Mouse (Mus musculus): Measurements from ENCODE around the gene Gm20388. TPM values are rescaled to one million over a fixed set of nuclear protein-coding genes. Genes with fewer than 3 reads are reported as not detected.

Gm20388 gene
- polyA plus RNA-seq, 1 experiment, result 49.7 TPM

DNA sequence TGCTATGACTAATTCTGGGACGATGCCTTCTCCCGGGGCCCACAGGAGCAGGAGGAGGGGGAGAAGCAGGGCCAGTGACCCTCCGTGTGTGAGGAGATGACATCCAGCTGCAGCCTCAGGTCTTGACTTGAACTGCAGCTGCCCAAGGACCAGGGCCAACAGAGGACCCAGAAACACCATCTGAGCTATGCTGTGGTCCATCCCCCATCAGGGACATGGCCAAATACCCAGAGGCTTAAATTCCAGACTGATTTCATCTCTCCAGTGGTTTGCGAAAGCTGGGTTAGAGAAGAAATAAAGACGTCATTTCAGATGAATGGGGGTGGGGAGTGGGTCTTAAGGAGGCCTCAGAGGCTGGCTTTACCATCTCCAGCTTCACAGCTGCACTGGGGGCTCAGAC lies 4285.6 kb downstream of the Gm20388 start:
- H3K36me3 ChIP-seq (ENCODE audit: control insufficient read depth, insufficient read depth, low read length), result no peaks in the 10 kb centered on the region
- peak; percentile 21 for DNase-seq
- no peak overlapping the region for H3K27ac ChIP-seq (ENCODE audit: insufficient read depth, low read depth, low read length)
- H3K4me3 ChIP-seq (ENCODE audit: insufficient read depth, low read depth, low read length), result no peak overlapping the region
- TF ChIP-seq POLR2A (IDR thresholded peaks at IDR 0.05; ENCODE audit: low read depth, low read length) (no peak), CTCF (conservative IDR thresholded peaks at IDR 0.05; ENCODE audit: insufficient read depth, insufficient read length, low read depth, low read length) (no peak)
- no peaks in the 10 kb centered on the region for H3K4me1 ChIP-seq (ENCODE audit: control insufficient read depth, insufficient read depth, low read length)
- WGBS, result 32% methylated on average over 5 of the region's 5 CpGs
- no peaks in the 10 kb centered on the region for H3K27me3 ChIP-seq (replicated peaks; ENCODE audit: control insufficient read depth, insufficient read depth, low read length)

DNA sequence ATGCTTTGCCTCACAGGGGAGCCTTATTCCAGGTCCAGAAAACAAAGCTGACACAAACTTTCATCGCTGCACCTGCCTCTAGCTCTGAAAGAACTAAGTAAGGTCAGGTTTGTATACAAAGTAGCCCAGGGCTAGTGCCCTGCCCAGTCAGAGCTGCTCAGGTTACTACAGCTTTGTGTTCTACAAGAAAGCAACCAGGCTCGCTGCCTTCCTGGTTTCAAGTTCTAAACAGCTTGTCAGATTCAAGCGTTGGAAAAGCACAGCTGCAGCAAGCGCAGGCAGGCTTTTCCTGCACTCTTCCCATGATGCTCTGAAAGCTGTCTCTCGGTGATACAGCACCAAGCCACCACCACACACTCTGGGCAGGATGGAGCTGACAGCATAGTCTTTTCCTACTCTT lies 4286.2 kb downstream of the Gm20388 start:
- no peaks in the 10 kb centered on the region for H3K4me1 ChIP-seq (ENCODE audit: control insufficient read depth, insufficient read depth, low read length)
- H3K4me3 ChIP-seq (ENCODE audit: insufficient read depth, low read depth, low read length), result no peak overlapping the region
- H3K27me3 ChIP-seq (replicated peaks; ENCODE audit: control insufficient read depth, insufficient read depth, low read length), result no peaks in the 10 kb centered on the region
- no peak for DNase-seq
- TF ChIP-seq CTCF (conservative IDR thresholded peaks at IDR 0.05; ENCODE audit: insufficient read depth, insufficient read length, low read depth, low read length), result no peak
- TF ChIP-seq POLR2A (IDR thresholded peaks at IDR 0.05; ENCODE audit: low read depth, low read length), result no peak
- no peaks in the 10 kb centered on the region for H3K36me3 ChIP-seq (ENCODE audit: control insufficient read depth, insufficient read depth, low read length)
- WGBS, result 36% methylated on average over 5 of the region's 5 CpGs
- H3K27ac ChIP-seq (ENCODE audit: insufficient read depth, low read depth, low read length), result no peak overlapping the region

DNA sequence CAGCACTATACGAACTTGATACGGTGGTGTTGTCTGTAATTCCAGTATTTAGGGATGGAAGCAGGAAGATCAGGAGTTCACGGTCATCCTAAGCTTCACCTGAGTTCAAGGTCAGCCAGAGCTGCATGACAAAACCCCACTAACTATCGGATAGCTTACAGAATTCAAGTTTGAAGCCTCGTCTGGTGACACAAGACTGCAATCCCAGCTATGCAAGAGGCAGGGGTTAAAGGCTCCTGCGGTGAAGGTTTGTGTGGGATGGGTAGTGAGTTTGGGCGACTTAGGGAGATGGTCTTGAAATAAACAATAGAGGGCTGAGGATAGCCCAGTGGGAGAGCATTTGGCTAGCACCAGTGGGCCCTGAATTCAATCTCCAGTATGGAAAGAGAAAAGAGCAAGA lies 4287.6 kb downstream of the Gm20388 start:
- no peak overlapping the region for H3K4me3 ChIP-seq (ENCODE audit: insufficient read depth, low read depth, low read length)
- 87% methylated on average over 7 of the region's 7 CpGs for WGBS
- DNase-seq, result no peak
- no peaks in the 10 kb centered on the region for H3K27me3 ChIP-seq (replicated peaks; ENCODE audit: control insufficient read depth, insufficient read depth, low read length)
- no peak overlapping the region for H3K27ac ChIP-seq (ENCODE audit: insufficient read depth, low read depth, low read length)
- no peaks in the 10 kb centered on the region for H3K4me1 ChIP-seq (ENCODE audit: control insufficient read depth, insufficient read depth, low read length)
- TF ChIP-seq POLR2A (IDR thresholded peaks at IDR 0.05; ENCODE audit: low read depth, low read length), result no peak
- TF ChIP-seq CTCF (conservative IDR thresholded peaks at IDR 0.05; ENCODE audit: insufficient read depth, insufficient read length, low read depth, low read length), result no peak
- no peaks in the 10 kb centered on the region for H3K36me3 ChIP-seq (ENCODE audit: control insufficient read depth, insufficient read depth, low read length)

DNA sequence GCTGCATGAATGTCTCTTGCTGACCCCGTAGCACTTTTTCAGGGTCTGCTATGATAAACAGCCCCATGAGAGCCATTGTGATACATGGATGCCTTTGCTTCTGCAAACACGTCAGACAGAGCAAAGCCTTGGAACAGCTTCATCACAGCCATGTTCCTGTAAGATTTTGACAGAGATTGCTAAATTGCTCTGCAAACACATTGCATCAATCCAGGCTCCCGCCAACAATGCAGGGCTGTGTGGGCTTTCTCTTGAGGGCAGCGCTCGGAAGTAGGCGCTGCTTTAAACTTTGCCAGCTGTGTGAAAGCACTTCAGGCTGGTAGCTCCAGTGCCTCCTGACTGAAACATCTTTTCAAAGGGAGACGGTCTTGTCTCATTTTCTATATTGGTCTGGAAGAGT lies 4289.8 kb downstream of the Gm20388 start:
- Histone ChIP-seq H3K27me3 (replicated peaks; ENCODE audit: control insufficient read depth, insufficient read depth, low read length) (no peaks in the 10 kb centered on the region), H3K4me3 (ENCODE audit: insufficient read depth, low read depth, low read length) (no peak overlapping the region), H3K36me3 (ENCODE audit: control insufficient read depth, insufficient read depth, low read length) (no peaks in the 10 kb centered on the region), H3K4me1 (ENCODE audit: control insufficient read depth, insufficient read depth, low read length) (no peaks in the 10 kb centered on the region), H3K27ac (ENCODE audit: insufficient read depth, low read depth, low read length) (no peak overlapping the region)
- TF ChIP-seq CTCF (conservative IDR thresholded peaks at IDR 0.05; ENCODE audit: insufficient read depth, insufficient read length, low read depth, low read length), result no peak
- WGBS, result 72% methylated on average over 7 of the region's 7 CpGs
- no peak for DNase-seq

DNA sequence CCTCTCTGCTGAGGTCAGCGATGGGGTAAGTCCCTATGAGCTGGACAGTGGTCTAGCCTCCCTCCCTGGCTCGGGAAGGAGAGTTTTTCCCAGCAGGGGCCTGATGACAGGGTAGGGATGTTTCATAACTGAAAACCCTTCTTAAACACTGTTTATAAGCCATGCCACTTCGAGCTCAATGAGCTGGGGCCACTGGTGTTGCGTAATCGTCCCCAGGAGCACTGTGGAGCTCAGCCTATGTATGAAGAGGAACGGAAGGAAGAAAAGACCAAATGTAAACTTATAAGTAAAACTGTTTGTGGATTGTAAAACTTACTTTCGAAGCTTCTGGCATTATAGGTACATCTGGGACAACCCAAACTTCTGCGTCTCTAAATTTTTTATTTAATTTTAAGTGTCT lies 4291.1 kb downstream of the Gm20388 start:
- Histone ChIP-seq H3K27me3 (replicated peaks; ENCODE audit: control insufficient read depth, insufficient read depth, low read length) (no peaks in the 10 kb centered on the region), H3K36me3 (ENCODE audit: control insufficient read depth, insufficient read depth, low read length) (no peaks in the 10 kb centered on the region), H3K4me1 (ENCODE audit: control insufficient read depth, insufficient read depth, low read length) (no peaks in the 10 kb centered on the region), H3K4me3 (ENCODE audit: insufficient read depth, low read depth, low read length) (no peak overlapping the region), H3K27ac (ENCODE audit: insufficient read depth, low read depth, low read length) (no peak overlapping the region)
- WGBS, result 85% methylated on average over 8 of the region's 8 CpGs
- TF ChIP-seq POLR2A (IDR thresholded peaks at IDR 0.05; ENCODE audit: low read depth, low read length) (no peak), CTCF (conservative IDR thresholded peaks at IDR 0.05; ENCODE audit: insufficient read depth, insufficient read length, low read depth, low read length) (no peak)
- no peak for DNase-seq

DNA sequence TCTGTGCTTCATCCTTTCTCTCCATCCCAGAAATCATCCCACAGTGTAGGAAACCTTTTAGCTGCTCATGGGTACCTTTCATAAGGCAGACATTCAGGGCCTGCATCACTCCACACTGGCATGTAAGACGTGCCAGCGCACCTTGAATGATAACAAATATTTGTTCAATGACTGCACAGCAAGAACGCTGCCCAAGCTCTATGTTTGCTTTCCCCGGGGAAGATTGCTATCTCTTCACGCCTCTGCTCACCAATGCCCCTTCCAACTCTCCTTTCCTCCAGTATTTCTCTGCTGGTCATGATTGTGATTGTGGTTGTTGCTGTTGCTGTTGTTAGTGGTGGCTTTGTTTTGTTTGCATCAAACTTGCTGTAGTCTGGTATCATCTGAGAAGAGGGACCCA lies 4292.3 kb downstream of the Gm20388 start:
- TF ChIP-seq POLR2A (IDR thresholded peaks at IDR 0.05; ENCODE audit: low read depth, low read length) (no peak), CTCF (conservative IDR thresholded peaks at IDR 0.05; ENCODE audit: insufficient read depth, insufficient read length, low read depth, low read length) (no peak)
- no peaks in the 10 kb centered on the region for H3K27me3 ChIP-seq (replicated peaks; ENCODE audit: control insufficient read depth, insufficient read depth, low read length)
- H3K36me3 ChIP-seq (ENCODE audit: control insufficient read depth, insufficient read depth, low read length), result no peaks in the 10 kb centered on the region
- 72% methylated on average over 5 of the region's 5 CpGs for WGBS
- no peak overlapping the region for H3K27ac ChIP-seq (ENCODE audit: insufficient read depth, low read depth, low read length)
- no peaks in the 10 kb centered on the region for H3K4me1 ChIP-seq (ENCODE audit: control insufficient read depth, insufficient read depth, low read length)
- peak; percentile 5 for DNase-seq
- no peak overlapping the region for H3K4me3 ChIP-seq (ENCODE audit: insufficient read depth, low read depth, low read length)

DNA sequence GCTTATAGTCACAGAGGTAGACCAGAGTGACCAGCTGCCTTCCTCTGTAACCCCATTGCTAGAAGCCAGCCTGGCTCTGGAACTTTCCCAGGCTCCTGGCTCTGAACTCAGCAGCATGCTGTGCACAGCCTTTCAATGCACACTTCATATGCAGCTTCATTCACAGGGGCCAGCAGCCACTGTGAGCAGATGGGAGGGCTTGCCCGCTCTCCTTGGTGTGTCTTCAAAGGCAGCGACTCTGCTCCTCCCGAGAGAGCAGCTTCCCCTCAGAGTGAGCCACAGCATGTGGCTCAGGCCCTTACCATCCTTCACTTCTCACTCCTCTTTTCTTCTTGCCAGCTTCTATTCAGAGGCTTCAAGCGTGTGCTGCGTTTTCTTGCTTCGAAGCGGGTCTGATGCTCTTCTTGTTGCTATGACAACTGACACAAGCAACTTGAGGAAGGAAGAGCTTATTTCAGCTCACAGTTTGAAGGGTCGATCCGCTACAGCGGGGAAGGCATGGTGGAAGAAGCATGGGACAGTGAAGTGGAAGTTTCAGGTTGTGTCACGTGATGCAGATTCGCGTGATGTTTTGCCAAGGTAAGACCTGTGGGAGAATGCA lies 4293.5 kb downstream of the Gm20388 start:
- no peaks in the 10 kb centered on the region for H3K36me3 ChIP-seq (ENCODE audit: control insufficient read depth, insufficient read depth, low read length)
- H3K27me3 ChIP-seq (replicated peaks; ENCODE audit: control insufficient read depth, insufficient read depth, low read length), result no peaks in the 10 kb centered on the region
- 92% methylated on average over 13 of the region's 13 CpGs for WGBS
- DNase-seq, result no peak
- H3K4me3 ChIP-seq (ENCODE audit: insufficient read depth, low read depth, low read length), result no peak overlapping the region
- no peaks in the 10 kb centered on the region for H3K4me1 ChIP-seq (ENCODE audit: control insufficient read depth, insufficient read depth, low read length)
- no peak overlapping the region for H3K27ac ChIP-seq (ENCODE audit: insufficient read depth, low read depth, low read length)
- no peak for TF ChIP-seq POLR2A (IDR thresholded peaks at IDR 0.05; ENCODE audit: low read depth, low read length)
- TF ChIP-seq CTCF (conservative IDR thresholded peaks at IDR 0.05; ENCODE audit: insufficient read depth, insufficient read length, low read depth, low read length), result no peak

All from kidney, adult 2 months (tissue).